ENCODE assay signal across 31 mouse cellular contexts in the genomic region with DNA sequence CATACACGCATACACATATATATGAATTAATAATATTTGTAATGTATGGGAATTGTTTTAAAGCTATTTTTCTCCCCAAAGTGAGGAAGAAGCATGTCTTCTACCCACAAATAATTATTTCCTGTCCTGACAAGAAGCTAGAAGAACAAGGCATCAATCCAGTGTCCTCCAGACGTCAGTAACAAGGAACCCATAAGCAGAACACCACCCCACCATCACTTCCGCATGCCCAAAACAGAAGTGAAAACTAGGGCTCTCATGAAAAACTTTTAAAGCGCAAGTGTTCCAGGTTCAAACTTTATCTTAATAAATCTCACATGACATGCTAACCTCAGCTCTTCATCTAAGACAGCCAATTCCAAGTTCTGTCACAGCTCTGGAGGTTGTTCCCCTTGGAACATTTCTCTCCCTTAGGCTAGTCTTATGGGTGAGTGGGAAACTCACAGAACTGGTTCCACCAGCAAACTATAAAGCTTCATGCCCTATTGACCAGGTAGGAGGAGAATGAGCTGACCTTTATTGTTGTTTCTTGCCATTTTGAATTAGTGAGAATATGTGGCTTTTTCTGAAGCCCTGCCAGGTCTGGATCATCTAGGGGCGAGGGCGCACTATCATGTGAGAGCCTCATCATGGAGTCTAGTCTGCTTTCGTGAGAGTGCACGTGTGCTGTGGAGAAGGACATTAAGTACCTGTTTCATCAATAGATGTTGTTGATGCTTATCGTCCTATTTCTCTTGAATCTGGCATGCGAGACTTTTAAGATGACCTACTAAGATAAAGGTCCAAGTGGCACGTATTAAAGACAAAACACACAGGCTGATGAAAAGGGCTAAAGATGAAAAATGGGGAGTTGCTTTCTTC.
A peak's percentile ranks its signal among the peaks of the same experiment; 100 is the strongest.
DNase-seq lines count a peak whose midpoint lies in the region; ATAC-seq and TF ChIP-seq lines count a peak whose summit lies in the region.
"Had no signal": no experiment of that assay in that cellular context is flagged by ENCODE, and none has a peak within 500 bp of the region (broad histone marks: within the 10 kb centered on the region; RNA-seq: fewer than 3 reads in every experiment).

No protein-coding gene starts in this region.

- no peaks in the 10 kb centered on the region for H3K27me3 ChIP-seq in liver, adult 2 months (ENCODE audit: control insufficient read depth, insufficient read depth, low read length)
- H3K27me3 ChIP-seq in liver, embryonic 12.5 days (replicated peaks), result no peaks in the 10 kb centered on the region
- no peaks in the 10 kb centered on the region for H3K27me3 ChIP-seq in small intestine, adult 2 months (ENCODE audit: control insufficient read depth, insufficient read depth, low read length)
- H3K27me3 ChIP-seq: embryonic facial prominence, embryonic 13.5 days; forebrain, embryonic 13.5 days; limb, embryonic 12.5 days; liver, embryonic 13.5 days; megakaryocyte, embryonic 14.5 days; midbrain, embryonic 15.5 days; neural tube, embryonic 13.5 days had no signal

- no peak overlapping the region for H3K4me3 ChIP-seq in liver, adult 2 months (ENCODE audit: insufficient read depth, low read depth, low read length)
- H3K4me3 ChIP-seq in liver, embryonic 12.5 days, result no peak overlapping the region
- H3K4me3 ChIP-seq in small intestine, adult 2 months (ENCODE audit: low read depth, low read length), result no peak overlapping the region
- H3K4me3 ChIP-seq: embryonic facial prominence, embryonic 13.5 days; erythroblast, embryonic 14.5 days; forebrain, embryonic 13.5 days; heart, adult 2 months; layer of hippocampus, adult 2 months; limb, embryonic 12.5 days; liver, embryonic 13.5 days; megakaryocyte, embryonic 14.5 days; midbrain, embryonic 15.5 days; myocyte; neural tube, embryonic 13.5 days had no signal

- peaks cover 3% of the 10 kb centered on the region; the same call in 1 of the 2 replicates for H3K79me2 ChIP-seq in liver, adult 2 months (ENCODE audit: control insufficient read depth, insufficient read depth, low read length)

- no peaks in the 10 kb centered on the region for H3K9me3 ChIP-seq in liver, embryonic 12.5 days (replicated peaks)
- H3K9me3 ChIP-seq: embryonic facial prominence, embryonic 13.5 days; forebrain, embryonic 13.5 days; limb, embryonic 12.5 days; liver, embryonic 13.5 days; megakaryocyte, embryonic 14.5 days; midbrain, embryonic 15.5 days; neural tube, embryonic 13.5 days had no signal

- WGBS in liver, adult 2 months, result 73% methylated on average over 11 of the region's 11 CpGs
- WGBS in liver, embryonic 12.5 days (ENCODE audit: insufficient replicate concordance), result 77% methylated on average over 11 of the region's 11 CpGs
- 70% methylated on average over 11 of the region's 11 CpGs for WGBS in small intestine, adult 2 months

- TF ChIP-seq POLR2A in liver, adult 2 months (IDR thresholded peaks at IDR 0.05; ENCODE audit: extremely low read depth, insufficient read depth, low read length), result no peak
- TF ChIP-seq POLR2A in small intestine, adult 2 months (IDR thresholded peaks at IDR 0.05; ENCODE audit: low read depth, low read length), result no peak

- peak; percentile 28 for DNase-seq in kidney, adult 9 months
- DNase-seq in kidney, postnatal 36 days, result no peak
- peak; percentile 43 for DNase-seq in liver, adult 2 months (ENCODE audit: extremely low read depth, low read depth, low spot score)
- no peak for DNase-seq in adrenal gland, adult 2 months
- no peak for DNase-seq in heart, postnatal 14 days
- DNase-seq: adrenal gland, postnatal 10 days; cerebellum, adult 2 months; cerebellum, postnatal 25 days; embryo, embryonic 11 days; gastrocnemius, postnatal 10 days; heart, adult 2 months; heart, postnatal 36 days; liver, embryonic 13.5 days; lung, adult 2 months; lung, postnatal 14 days; right cerebral cortex, adult 18-20 months; right cerebral cortex, postnatal 4 days; thymus, adult 18-20 months had no signal

- no peak for TF ChIP-seq CTCF in liver, adult 2 months (IDR thresholded peaks at IDR 0.05; ENCODE audit: low read depth, low read length)
- TF ChIP-seq CTCF in small intestine, adult 2 months (IDR thresholded peaks at IDR 0.05; ENCODE audit: extremely low read depth, insufficient read length, insufficient replicate concordance, low read depth, low read length), result no peak

- no peak overlapping the region for H3K4me2 ChIP-seq in liver, embryonic 12.5 days
- H3K4me2 ChIP-seq: embryonic facial prominence, embryonic 13.5 days; forebrain, embryonic 13.5 days; hindbrain, embryonic 14.5 days; limb, embryonic 12.5 days; liver, embryonic 13.5 days; midbrain, embryonic 15.5 days; neural tube, embryonic 13.5 days had no signal

- H3K4me1 ChIP-seq in liver, adult 2 months (ENCODE audit: control insufficient read depth, insufficient read depth, low read length), result peaks cover 11% of the 10 kb centered on the region; the same call in 1 of the 2 replicates
- no peaks in the 10 kb centered on the region for H3K4me1 ChIP-seq in liver, embryonic 12.5 days
- H3K4me1 ChIP-seq in small intestine, adult 2 months (ENCODE audit: control insufficient read depth, insufficient read depth, insufficient read length, low read length), result peaks cover 14% of the 10 kb centered on the region; the same call in 1 of the 2 replicates
- H3K4me1 ChIP-seq: forebrain, embryonic 13.5 days; liver, embryonic 13.5 days; megakaryocyte, embryonic 14.5 days; midbrain, embryonic 15.5 days; neural tube, embryonic 13.5 days had no signal

- no peak overlapping the region for H3K9ac ChIP-seq in liver, adult 2 months (ENCODE audit: low read depth, low read length)
- no peak overlapping the region for H3K9ac ChIP-seq in liver, embryonic 12.5 days
- H3K9ac ChIP-seq: embryonic facial prominence, embryonic 13.5 days; forebrain, embryonic 13.5 days; hindbrain, embryonic 14.5 days; limb, embryonic 12.5 days; liver, embryonic 13.5 days; midbrain, embryonic 15.5 days; neural tube, embryonic 13.5 days had no signal

- no peak for ATAC-seq in liver, embryonic 12.5 days
- peak; percentile 84 for ATAC-seq in granulocyte monocyte progenitor cell, adult 5-6 weeks (replicated peaks; ENCODE audit: poor library complexity, severe bottlenecking)
- ATAC-seq: forebrain, embryonic 13.5 days; midbrain, embryonic 15.5 days had no signal

- H3K27ac ChIP-seq in liver, adult 2 months (replicated peaks; ENCODE audit: insufficient read depth, low read depth, low read length), result no peak overlapping the region
- no peak overlapping the region for H3K27ac ChIP-seq in liver, embryonic 12.5 days
- H3K27ac ChIP-seq in small intestine, adult 2 months (ENCODE audit: insufficient read depth, low read depth, low read length), result peak overlapping the region; percentile 31; the same call in 1 of the 2 replicates
- H3K27ac ChIP-seq: embryonic facial prominence, embryonic 13.5 days; forebrain, embryonic 13.5 days; heart, adult 2 months; hindbrain, embryonic 14.5 days; layer of hippocampus, adult 2 months; limb, embryonic 12.5 days; liver, embryonic 13.5 days; midbrain, embryonic 15.5 days; neural tube, embryonic 13.5 days had no signal

- intact Hi-C loops in heart, postnatal 14 days (cut with DNase I), result no loop called here

- no peaks in the 10 kb centered on the region for H3K36me3 ChIP-seq in liver, adult 2 months (ENCODE audit: control insufficient read depth, insufficient read depth, low read length)
- H3K36me3 ChIP-seq in liver, embryonic 12.5 days, result no peaks in the 10 kb centered on the region
- H3K36me3 ChIP-seq in small intestine, adult 2 months (ENCODE audit: control insufficient read depth, insufficient read depth, low read length), result no peaks in the 10 kb centered on the region
- H3K36me3 ChIP-seq: embryonic facial prominence, embryonic 13.5 days; limb, embryonic 12.5 days; liver, embryonic 13.5 days; midbrain, embryonic 15.5 days; neural tube, embryonic 13.5 days had no signal

Comparison
In these comparisons a context has a peak if more than half of its experiments do, and no peak if none do; other contexts are left out.
1. DNase-seq: peak in kidney, adult 9 months (single experiment) and liver, adult 2 months (single experiment); none in kidney, postnatal 36 days (0 of 2), adrenal gland, adult 2 months (single experiment) and heart, postnatal 14 days (0 of 2).